Mouse (Mus musculus) layer of hippocampus, adult 11-12 months (tissue): ENCODE data around the gene Atxn2.

ENCODE experiments used
- DNase-seq: peaks from one replicate; pipeline ENCODE4 v3.0.0; 2022; ENCODE audit warnings: low spot score

Atxn2 gene

GRCm38 (mm10) chr5:121766038-121766773 lies 55.1 kb downstream of the Atxn2 start:
- no peak for DNase-seq

DNA sequence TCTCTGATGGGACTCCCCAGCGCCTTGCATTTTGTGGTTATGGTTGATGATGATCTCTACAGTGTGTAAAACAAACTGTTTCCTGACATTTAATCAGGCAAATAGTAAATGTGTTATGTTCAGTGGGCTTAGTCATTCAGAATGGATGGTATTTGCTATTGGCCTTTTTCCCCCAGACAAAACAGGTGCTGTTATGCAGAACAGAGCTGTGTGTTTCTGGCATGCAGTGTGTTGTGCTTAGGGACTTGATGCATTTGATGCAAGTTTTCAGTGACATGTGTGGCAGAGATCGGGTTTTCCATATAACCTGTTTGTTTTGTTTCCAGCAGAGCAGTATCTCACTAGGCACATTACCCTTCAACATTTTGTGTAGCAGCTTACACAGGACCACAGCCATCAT lies 56.4 kb downstream of the Atxn2 start:
- no peak for DNase-seq

DNA sequence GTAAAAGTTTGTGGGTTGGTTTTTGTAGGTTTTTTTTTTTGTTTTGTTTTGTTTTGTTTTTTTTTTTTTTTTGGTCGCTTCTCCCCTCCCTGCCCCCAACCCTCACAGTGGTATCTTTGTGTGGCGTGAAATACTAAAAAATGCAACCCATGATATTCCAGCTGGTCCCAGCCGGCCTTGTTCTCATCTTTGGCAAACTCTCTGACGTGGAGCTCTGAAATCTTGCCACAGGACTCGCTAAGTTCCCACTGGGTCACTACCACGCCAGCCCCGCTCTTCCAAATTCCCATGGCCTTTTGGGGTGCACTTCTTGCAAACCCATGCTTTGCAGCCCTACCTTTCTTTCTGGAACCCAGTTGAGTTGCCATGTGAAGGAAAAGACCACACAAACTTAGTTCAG lies 58.7 kb downstream of the Atxn2 start:
- no peak for DNase-seq

DNA sequence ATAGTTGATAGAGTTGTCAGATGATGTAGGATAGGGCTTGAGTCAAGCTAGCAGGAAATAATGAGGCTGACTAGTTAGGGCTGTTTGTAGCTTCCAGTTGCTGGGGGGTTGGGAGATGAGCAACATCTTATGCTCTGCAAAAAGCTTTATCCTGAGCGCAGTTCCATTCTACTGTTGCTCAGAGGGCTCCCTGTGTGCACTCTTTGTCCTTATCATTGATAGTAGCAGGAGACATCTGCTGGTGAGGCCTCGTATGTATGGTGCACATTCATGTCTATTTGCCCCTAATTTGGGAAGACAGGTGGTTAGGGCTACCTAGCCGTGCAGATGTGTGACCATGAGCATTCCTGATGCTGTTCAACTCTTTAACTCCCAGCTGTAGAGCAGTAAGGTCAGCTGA lies 60.5 kb downstream of the Atxn2 start:
- no peak for DNase-seq

DNA sequence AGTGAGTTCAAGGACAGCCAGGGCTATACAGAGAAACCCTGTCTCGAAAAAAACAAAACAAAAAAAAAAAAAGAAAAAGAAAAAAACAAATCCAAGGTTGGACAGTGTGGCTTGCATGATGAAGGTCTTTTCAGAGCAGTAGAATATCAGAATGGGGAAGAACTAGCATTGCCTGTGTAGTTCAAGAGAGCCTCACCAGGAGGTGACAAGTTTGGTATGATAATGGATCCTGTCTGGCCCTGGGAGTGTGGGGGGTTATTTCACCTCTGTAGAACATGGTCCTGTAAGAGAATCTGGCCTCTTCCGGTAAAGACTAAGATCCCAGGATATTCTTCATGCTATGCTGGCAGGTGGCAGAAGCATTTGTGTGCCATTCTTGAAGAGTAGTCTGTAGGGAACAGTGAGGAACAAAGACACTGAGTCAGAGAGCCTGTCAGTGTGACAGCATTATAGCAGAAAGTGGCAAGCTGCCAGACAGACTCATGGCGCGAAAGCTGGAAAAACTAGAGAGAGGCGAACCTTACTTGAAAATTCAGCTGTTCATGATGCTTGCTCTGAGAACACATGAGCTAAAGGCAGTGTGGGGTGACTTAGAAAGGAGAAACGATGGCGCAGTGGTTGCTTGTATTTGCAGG lies 67.5 kb downstream of the Atxn2 start:
- peak; percentile 68 for DNase-seq

DNA sequence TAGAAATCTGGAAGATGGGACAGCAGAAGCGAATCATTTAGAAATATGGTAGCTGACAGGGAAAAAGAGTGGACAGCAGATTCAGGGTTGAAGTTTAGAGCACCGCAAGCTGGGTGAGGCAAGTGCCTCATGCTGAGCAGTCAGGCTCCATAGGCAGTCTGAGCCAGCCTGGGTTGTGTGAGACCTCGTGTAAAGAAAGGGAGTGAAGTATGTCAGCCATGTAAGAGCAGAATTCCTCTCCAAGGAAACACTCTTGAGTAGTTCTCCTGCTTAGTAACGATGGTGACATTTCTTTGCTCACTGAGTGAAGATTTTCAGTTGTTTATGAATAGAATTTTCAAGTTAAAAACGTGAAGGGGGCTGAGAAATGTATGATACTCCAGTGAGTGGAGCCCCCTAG lies 69.0 kb downstream of the Atxn2 start:
- no peak for DNase-seq

- no peak for DNase-seq
Measured at GRCm38 (mm10) chr5:121782467-121782866, 71.3 kb downstream of the Atxn2 start.

DNA sequence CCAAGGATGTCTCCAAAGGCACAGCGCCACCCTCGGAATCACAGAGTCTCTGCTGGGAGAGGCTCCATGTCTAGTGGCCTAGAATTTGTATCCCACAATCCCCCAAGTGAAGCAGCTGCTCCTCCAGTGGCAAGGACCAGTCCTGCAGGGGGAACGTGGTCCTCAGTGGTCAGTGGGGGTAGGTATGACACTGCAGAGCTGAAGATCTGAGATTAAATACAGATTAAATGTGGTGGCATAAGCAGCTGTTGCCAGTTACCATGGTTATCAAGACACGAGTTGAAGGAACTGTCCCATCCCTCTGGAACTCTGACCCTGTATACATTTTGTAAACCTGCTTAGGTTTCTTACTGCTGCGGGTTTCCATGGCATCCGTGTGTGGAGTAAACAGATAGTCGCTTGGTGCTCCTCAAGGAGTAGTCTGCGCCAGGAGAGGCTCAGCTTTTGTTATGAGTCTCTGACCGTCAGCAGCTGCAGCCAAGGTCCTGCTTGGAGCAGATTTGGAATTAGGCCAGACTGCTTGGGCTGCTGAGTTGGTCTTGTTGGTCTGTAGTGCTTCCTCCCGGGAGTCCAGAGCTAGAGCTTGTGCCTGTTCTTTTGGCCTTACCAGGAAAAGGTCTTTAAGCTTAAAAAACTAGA lies 72.8 kb downstream of the Atxn2 start:
- no peak for DNase-seq

GRCm38 (mm10) chr5:121791026-121791425 lies 79.9 kb downstream of the Atxn2 start:
- DNase-seq, result no peak

GRCm38 (mm10) chr5:121795800-121796199 lies 84.7 kb downstream of the Atxn2 start:
- DNase-seq, result no peak

- no peak for DNase-seq
Measured at GRCm38 (mm10) chr5:121798447-121798846, 87.3 kb downstream of the Atxn2 start.

DNA sequence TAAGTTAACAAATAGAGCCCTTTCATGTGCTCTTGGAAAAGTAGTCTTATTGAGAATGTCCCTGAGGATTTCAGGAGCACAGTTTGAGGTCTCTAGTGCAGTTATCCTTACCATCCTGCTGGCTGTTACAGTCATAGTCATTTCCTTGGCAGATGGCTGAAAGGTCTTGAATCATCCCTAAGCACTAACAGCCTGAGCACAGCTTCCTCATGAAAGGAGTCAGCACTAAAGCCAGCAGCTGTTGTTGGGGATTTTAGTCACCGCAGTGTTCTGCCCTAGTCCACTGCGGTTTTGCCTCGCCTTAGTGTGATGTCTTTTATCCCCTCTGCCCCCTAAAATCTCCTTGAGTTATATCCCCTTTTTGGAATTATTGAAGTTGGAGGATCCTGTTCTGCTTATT lies 96.0 kb downstream of the Atxn2 start:
- no peak for DNase-seq

- no peak for DNase-seq
Measured at GRCm38 (mm10) chr5:121808202-121808601, 97.1 kb downstream of the Atxn2 start.

DNA sequence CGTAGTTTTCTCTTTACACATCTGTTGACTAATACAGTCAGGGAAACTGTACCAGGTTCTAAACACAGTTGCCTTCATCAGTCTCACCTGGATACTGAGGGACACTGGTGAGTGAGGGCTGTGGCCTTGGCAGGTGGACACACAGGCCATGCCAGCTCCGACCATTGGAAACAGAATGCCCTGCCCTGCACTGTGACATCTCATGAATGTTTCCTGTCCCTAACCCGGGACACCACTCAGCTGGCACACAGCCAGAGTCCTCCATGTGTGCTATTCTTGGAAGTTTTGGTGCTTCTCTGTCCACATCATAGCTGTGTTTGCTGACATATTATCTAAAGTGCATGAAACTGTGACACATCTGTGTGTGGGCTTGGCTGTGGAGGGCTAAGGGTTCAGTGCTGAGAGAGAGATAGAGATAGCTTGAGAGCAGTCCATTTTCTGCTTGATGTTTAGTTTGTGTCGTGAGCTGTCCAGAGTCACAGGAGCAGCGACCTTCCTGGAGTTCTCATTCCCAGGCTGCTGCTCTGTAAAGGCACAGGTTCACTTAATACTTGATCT lies 98.6 kb downstream of the Atxn2 start:
- no peak for DNase-seq

GRCm38 (mm10) chr5:121810331-121811151 lies 99.4 kb downstream of the Atxn2 start:
- DNase-seq, result no peak

DNA sequence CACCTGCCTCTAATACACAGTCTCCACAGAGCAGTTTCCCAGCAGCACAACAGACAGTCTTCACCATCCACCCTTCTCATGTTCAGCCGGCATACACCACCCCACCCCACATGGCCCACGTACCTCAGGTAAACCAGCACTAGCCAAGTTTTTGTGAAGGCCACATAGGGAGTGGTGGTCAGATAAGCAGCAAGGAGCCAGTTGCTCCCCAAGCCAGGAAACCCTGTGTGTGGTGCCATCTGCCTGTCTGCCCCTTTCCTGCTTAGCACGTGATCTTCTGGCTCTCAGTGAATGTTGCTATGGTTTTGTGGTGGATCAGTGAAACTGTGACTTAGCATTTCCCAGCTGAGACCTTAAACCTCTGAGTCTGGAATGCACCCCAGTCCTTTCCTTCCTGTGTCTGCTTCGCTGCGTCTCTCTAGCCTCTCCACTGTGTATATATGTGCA lies 100.4 kb downstream of the Atxn2 start:
- no peak for DNase-seq

DNA sequence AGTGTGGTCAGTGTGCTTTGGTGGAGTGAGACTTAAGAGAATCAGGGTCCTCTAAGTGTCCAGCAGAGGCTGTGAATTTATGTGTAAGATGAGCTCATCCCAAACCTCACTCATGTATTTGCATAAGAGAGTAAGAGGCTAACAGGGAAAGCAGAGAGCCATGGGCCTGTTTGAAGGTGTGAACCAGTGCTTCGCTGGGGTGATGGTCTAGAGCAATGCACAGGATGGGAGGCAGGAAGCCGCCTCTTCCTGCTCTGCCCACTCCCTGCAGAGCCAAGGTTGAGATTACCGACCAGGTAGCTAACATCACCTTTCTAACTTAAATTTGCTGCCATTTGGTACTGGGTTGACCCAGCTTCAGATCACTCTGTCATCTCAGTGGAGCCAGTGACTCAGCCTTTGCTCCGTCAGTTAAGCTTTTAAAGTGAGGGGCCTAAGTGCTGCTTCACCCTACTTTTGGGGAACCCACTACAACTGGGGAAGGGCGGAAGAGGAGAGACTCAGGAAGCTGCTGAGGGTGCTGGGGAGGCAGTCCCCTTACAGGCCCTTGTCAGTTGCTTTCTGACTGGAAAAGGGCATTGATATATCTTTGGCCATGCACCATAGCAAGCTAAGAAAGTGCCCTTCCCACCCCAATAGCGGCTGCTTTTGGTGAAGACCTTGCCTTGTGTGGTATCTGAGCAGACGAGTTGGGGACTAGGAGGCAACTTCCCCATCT lies 101.5 kb downstream of the Atxn2 start:
- no peak for DNase-seq

DNA sequence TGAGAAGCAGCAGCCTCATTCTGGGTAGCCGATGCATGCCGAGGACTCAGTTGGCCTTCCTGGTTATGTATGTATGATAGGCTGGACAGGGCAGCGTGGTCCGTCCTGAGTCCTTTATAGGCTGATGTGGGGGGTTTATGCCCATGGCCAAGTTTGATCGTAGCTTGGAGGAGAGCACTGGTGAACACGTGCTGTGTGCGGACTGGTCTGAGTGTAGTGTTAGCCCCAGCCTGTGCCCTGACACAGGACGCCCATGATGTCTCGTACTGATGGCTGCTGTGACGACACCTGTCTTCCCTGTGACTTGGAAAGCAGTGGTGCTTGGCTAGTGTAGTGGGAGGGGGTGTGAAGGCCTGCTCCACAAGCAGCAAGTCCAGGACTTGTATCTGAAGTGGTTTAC lies 102.6 kb downstream of the Atxn2 start:
- no peak for DNase-seq

DNA sequence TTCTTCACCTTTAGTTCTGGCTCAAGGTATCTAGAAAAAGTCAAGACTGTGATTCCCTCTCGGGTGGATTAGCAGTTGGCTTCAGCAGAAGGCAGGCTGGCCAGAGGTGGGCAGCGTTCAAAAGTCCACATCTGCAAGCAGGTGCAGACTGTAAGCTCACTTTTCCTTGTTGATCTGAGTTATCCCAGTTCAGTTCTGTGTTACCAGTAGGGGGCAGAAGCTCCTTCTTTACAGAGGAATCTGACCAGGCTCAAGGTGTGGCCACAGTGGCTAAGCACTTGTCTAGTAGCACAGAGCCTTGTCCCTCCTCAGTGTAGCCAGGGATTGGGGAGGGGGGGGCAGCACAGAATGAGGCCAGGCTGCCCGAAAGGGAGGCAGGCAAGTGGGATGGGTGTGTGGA lies 103.9 kb downstream of the Atxn2 start:
- DNase-seq, result peak; percentile 78

GRCm38 (mm10) chr5:121815867-121816380 lies 104.8 kb downstream of the Atxn2 start:
- no peak for DNase-seq

DNA sequence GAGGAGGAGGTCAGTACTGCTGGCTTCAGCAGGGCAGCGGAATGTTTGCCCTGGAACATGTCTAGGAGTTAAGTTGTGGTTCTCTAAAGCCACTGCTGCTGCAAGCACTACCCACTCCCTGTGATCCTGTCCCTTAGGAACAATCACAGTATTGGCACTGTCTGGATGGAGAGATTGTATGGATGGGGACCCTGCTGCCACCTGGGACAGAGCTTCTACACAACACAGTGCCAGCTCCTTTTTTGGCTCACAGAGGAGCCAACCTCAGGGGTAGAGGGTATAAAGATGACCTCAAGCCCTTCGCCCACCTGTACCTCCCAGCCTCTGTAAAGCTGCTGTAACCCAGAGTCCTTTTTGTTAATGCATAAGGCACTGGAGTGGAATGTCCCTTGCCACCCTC lies 105.5 kb downstream of the Atxn2 start:
- no peak for DNase-seq
